In the genomic region with DNA sequence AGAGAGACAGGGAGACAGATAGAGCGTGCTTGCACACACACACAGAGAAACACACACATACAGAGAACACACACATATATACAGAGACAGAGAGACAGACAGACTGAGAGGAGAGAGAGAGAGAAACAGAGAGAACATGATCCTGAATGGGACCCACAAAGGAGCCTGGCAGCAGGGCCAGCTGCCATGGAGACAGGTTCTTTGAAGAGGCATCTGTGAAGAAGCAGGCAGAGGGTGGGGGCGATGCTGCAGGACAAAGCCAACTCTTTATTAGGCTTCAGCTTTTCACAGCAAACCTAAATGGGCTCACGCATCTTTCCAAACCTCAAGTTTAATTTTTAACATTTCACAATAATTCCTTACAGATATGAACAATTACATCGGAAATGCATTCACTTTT, we compare ENCODE assay signal across 13 mouse cellular contexts.
DNase-seq lines count a peak whose midpoint lies in the region; ATAC-seq lines count a peak whose summit lies in the region.
"Had no signal": no experiment of that assay in that cellular context is flagged by ENCODE, and none has a peak within 500 bp of the region (broad histone marks: within the 10 kb centered on the region; RNA-seq: fewer than 3 reads in every experiment).

No protein-coding gene starts in this region.

- H3K4me2 ChIP-seq in hindbrain, embryonic 16.5 days (ENCODE audit: low read length) = no peak overlapping the region
- no peak overlapping the region for H3K4me2 ChIP-seq in neural tube, embryonic 13.5 days
- H3K4me2 ChIP-seq: embryonic facial prominence, embryonic 13.5 days; stomach, embryonic 15.5 days had no signal

- H3K4me1 ChIP-seq in forebrain, embryonic 10.5 days = peaks cover 20% of the 10 kb centered on the region
- H3K4me1 ChIP-seq in hindbrain, embryonic 16.5 days (ENCODE audit: control insufficient read depth, insufficient read depth, low read depth, low read length) = 0 out of 2 replicates have a peak, but pooled peaks cover 3% of the 10 kb centered on the region
- H3K4me1 ChIP-seq in neural tube, embryonic 13.5 days (replicated peaks) = 0 out of 2 replicates have a peak, but pooled peaks cover 7% of the 10 kb centered on the region
- H3K4me1 ChIP-seq: embryonic facial prominence, embryonic 13.5 days; stomach, embryonic 15.5 days had no signal

- H3K27ac ChIP-seq in forebrain, embryonic 10.5 days = peak overlapping the region; percentile 82
- no peak overlapping the region for H3K27ac ChIP-seq in hindbrain, embryonic 16.5 days (ENCODE audit: low read depth, low read length)
- no peak overlapping the region for H3K27ac ChIP-seq in neural tube, embryonic 13.5 days (replicated peaks)
- H3K27ac ChIP-seq: embryonic facial prominence, embryonic 13.5 days; stomach, embryonic 15.5 days had no signal

- WGBS in forebrain, embryonic 10.5 days = 58% methylated on average over 4 of the region's 4 CpGs
- WGBS in hindbrain, embryonic 16.5 days = 30% methylated on average over 4 of the region's 4 CpGs
- 37% methylated on average over 4 of the region's 4 CpGs for WGBS in neural tube, embryonic 13.5 days

- DNase-seq in cerebellum, postnatal 10 days = peak; percentile 27 to 42
- DNase-seq in cerebellum, postnatal 25 days = no peak
- peak; percentile 47 for DNase-seq in forebrain, embryonic 10.5 days (ENCODE audit: extremely low spot score, low spot score)
- no peak for DNase-seq in urinary bladder, adult 2 months (ENCODE audit: low spot score)
- DNase-seq in adrenal gland, postnatal 25 days = no peak
- no peak for DNase-seq in layer of hippocampus, adult 9-10 months (ENCODE audit: low spot score)
- DNase-seq: cerebellum, adult 11 months; kidney, postnatal 10 days; liver, postnatal 0 days had no signal

- H3K27me3 ChIP-seq in forebrain, embryonic 10.5 days (ENCODE audit: poor library complexity, severe bottlenecking) = peaks cover 13% of the 10 kb centered on the region
- H3K27me3 ChIP-seq in hindbrain, embryonic 16.5 days (replicated peaks; ENCODE audit: control insufficient read depth, insufficient read depth, low read length) = no peaks in the 10 kb centered on the region
- H3K27me3 ChIP-seq in neural tube, embryonic 13.5 days = peaks cover 19% of the 10 kb centered on the region
- H3K27me3 ChIP-seq: embryonic facial prominence, embryonic 13.5 days; stomach, embryonic 15.5 days had no signal

- no peak overlapping the region for H3K9ac ChIP-seq in hindbrain, embryonic 16.5 days (ENCODE audit: low read depth, low read length)
- H3K9ac ChIP-seq in neural tube, embryonic 13.5 days = no peak overlapping the region
- H3K9ac ChIP-seq: embryonic facial prominence, embryonic 13.5 days; liver, postnatal 0 days; stomach, embryonic 15.5 days had no signal

- H3K9me3 ChIP-seq in forebrain, embryonic 10.5 days = peaks cover 27% of the 10 kb centered on the region; the same call in 1 of the 2 replicates
- H3K9me3 ChIP-seq in hindbrain, embryonic 16.5 days (ENCODE audit: control insufficient read depth, low read length) = no peaks in the 10 kb centered on the region; the same call in none of the 2 replicates
- H3K9me3 ChIP-seq in neural tube, embryonic 13.5 days = peaks cover 5% of the 10 kb centered on the region; the same call in 1 of the 2 replicates
- H3K9me3 ChIP-seq: stomach, embryonic 15.5 days had no signal

- no peak overlapping the region for H3K4me3 ChIP-seq in forebrain, embryonic 10.5 days
- H3K4me3 ChIP-seq in hindbrain, embryonic 16.5 days (ENCODE audit: low read length) = no peak overlapping the region
- H3K4me3 ChIP-seq in neural tube, embryonic 13.5 days = no peak overlapping the region
- H3K4me3 ChIP-seq: embryonic facial prominence, embryonic 13.5 days; stomach, embryonic 15.5 days had no signal

- H3K36me3 ChIP-seq in forebrain, embryonic 10.5 days (replicated peaks) = no peaks in the 10 kb centered on the region; the same call in none of the 2 replicates
- no peaks in the 10 kb centered on the region for H3K36me3 ChIP-seq in hindbrain, embryonic 16.5 days (ENCODE audit: control insufficient read depth, insufficient read depth, low read length)
- H3K36me3 ChIP-seq in neural tube, embryonic 13.5 days = no peaks in the 10 kb centered on the region
- H3K36me3 ChIP-seq: embryonic facial prominence, embryonic 13.5 days; stomach, embryonic 15.5 days had no signal

- ATAC-seq in hindbrain, embryonic 16.5 days = 0 out of 2 replicates have a peak, but pooled peaks have one; percentile 74
- peak; percentile 84 for ATAC-seq in neural tube, embryonic 13.5 days (ENCODE audit: low read depth)
- ATAC-seq: liver, postnatal 0 days had no signal

Comparison
In these comparisons a context has a peak if more than half of its experiments do, and no peak if none do; other contexts are left out.
1. DNase-seq: peak in cerebellum, postnatal 10 days (2 of 2) and forebrain, embryonic 10.5 days (single experiment); none in cerebellum, postnatal 25 days (0 of 2), urinary bladder, adult 2 months (single experiment), adrenal gland, postnatal 25 days (single experiment) and layer of hippocampus, adult 9-10 months (single experiment).